Mouse (Mus musculus): ENCODE results near the gene Plekha8. TPM values are rescaled to one million over a fixed set of nuclear protein-coding genes. Genes with fewer than 3 reads are reported as not detected.

Gene Plekha8
- polyA plus RNA-seq, 1 experiment, result 1.2 TPM

GRCm38 (mm10) chr6:54593766-54594468 is 994 bp upstream of the Plekha8 start:
- Histone ChIP-seq H3K27me3 (ENCODE audit: control insufficient read depth, insufficient read depth, low read length) (peaks cover 10% of the 10 kb centered on the region), H3K36me3 (ENCODE audit: control insufficient read depth, insufficient read depth, low read length) (no peaks in the 10 kb centered on the region), H3K4me1 (ENCODE audit: control insufficient read depth, insufficient read depth, insufficient read length) (peaks cover 3% of the 10 kb centered on the region), H3K4me3 (ENCODE audit: extremely low read depth, insufficient read depth, insufficient read length) (no peak overlapping the region), H3K27ac (ENCODE audit: insufficient read depth, low read length) (no peak overlapping the region)
- no peak for DNase-seq (ENCODE audit: low read depth in 1 of 2, low spot score in 2 of 2)
- TF ChIP-seq CTCF (IDR thresholded peaks at IDR 0.05; ENCODE audit: extremely low read depth, insufficient read depth, insufficient read length, insufficient replicate concordance) (no peak), POLR2A (IDR thresholded peaks at IDR 0.05; ENCODE audit: low read depth, low read length) (no peak)
- 55% methylated on average over 8 of the region's 8 CpGs for WGBS

GRCm38 (mm10) chr6:54595330-54595878 is 493 bp downstream of the Plekha8 start:
- Histone ChIP-seq H3K36me3 (ENCODE audit: control insufficient read depth, insufficient read depth, low read length) (no peaks in the 10 kb centered on the region), H3K4me1 (ENCODE audit: control insufficient read depth, insufficient read depth, insufficient read length) (peaks cover 3% of the 10 kb centered on the region), H3K27me3 (ENCODE audit: control insufficient read depth, insufficient read depth, low read length) (peaks cover 10% of the 10 kb centered on the region), H3K27ac (ENCODE audit: insufficient read depth, low read length) (no peak overlapping the region), H3K4me3 (ENCODE audit: extremely low read depth, insufficient read depth, insufficient read length) (peak overlapping the region; percentile 62)
- TF ChIP-seq CTCF (IDR thresholded peaks at IDR 0.05; ENCODE audit: extremely low read depth, insufficient read depth, insufficient read length, insufficient replicate concordance) (no peak), POLR2A (IDR thresholded peaks at IDR 0.05; ENCODE audit: low read depth, low read length) (no peak)
- WGBS, result 2% methylated on average over 45 of the region's 48 CpGs
- DNase-seq (ENCODE audit: low read depth in 1 of 2, low spot score in 2 of 2), result no peak

- no peak within 1 kb of the TSS for H3K27ac ChIP-seq (ENCODE audit: insufficient read depth, low read length)
- no peaks in the 10 kb centered on the region for H3K36me3 ChIP-seq (ENCODE audit: control insufficient read depth, insufficient read depth, low read length)
These were observed 2.3 kb downstream of the Plekha8 start, which contains the start of gene Fkbp14 for GRCm38 (mm10) chr6:54597208-54597607. TSS of gene Fkbp14 (minus strand) at chr6:54597308.

GRCm38 (mm10) chr6:54597711-54598110 is 2.8 kb downstream of the Plekha8 start:
- WGBS, result 91% methylated on average over 3 of the region's 3 CpGs
- no peak for TF ChIP-seq CTCF (IDR thresholded peaks at IDR 0.05; ENCODE audit: extremely low read depth, insufficient read depth, insufficient read length, insufficient replicate concordance)
- TF ChIP-seq POLR2A (IDR thresholded peaks at IDR 0.05; ENCODE audit: low read depth, low read length), result no peak
- DNase-seq (ENCODE audit: low read depth in 1 of 2, low spot score in 2 of 2), result no peak

More at GRCm38 (mm10) chr6:54597208-54597607, 2.3 kb downstream of the Plekha8 start, which contains the start of gene Fkbp14:
- no peak within 1 kb of the TSS for H3K4me3 ChIP-seq (ENCODE audit: extremely low read depth, insufficient read depth, insufficient read length)
- peaks cover 8% of the 10 kb centered on the region for H3K27me3 ChIP-seq (ENCODE audit: control insufficient read depth, insufficient read depth, low read length)
- DNase-seq (ENCODE audit: low read depth in 1 of 2, low spot score in 2 of 2), result no peak
- TF ChIP-seq CTCF (IDR thresholded peaks at IDR 0.05; ENCODE audit: extremely low read depth, insufficient read depth, insufficient read length, insufficient replicate concordance) (no peak), POLR2A (IDR thresholded peaks at IDR 0.05; ENCODE audit: low read depth, low read length) (no peak)
- WGBS, result 86% methylated on average over 4 of the region's 4 CpGs
- H3K4me1 ChIP-seq (ENCODE audit: control insufficient read depth, insufficient read depth, insufficient read length), result peaks cover 3% of the 10 kb centered on the region

GRCm38 (mm10) chr6:54600681-54601347 is 5.9 kb downstream of the Plekha8 start:
- DNase-seq (ENCODE audit: low read depth in 1 of 2, low spot score in 2 of 2), result no peak
- no peaks in the 10 kb centered on the region for H3K36me3 ChIP-seq (ENCODE audit: control insufficient read depth, insufficient read depth, low read length)
- no peaks in the 10 kb centered on the region; the same call in 1 of the 2 replicates for H3K27me3 ChIP-seq (ENCODE audit: control insufficient read depth, insufficient read depth, low read length)
- no peak overlapping the region for H3K4me3 ChIP-seq (ENCODE audit: extremely low read depth, insufficient read depth, insufficient read length)
- 81% methylated on average over 5 of the region's 5 CpGs for WGBS
- TF ChIP-seq POLR2A (IDR thresholded peaks at IDR 0.05; ENCODE audit: low read depth, low read length) (no peak), CTCF (IDR thresholded peaks at IDR 0.05; ENCODE audit: extremely low read depth, insufficient read depth, insufficient read length, insufficient replicate concordance) (no peak)
- no peaks in the 10 kb centered on the region for H3K4me1 ChIP-seq (ENCODE audit: control insufficient read depth, insufficient read depth, insufficient read length)
- H3K27ac ChIP-seq (ENCODE audit: insufficient read depth, low read length), result no peak overlapping the region

More at GRCm38 (mm10) chr6:54597711-54598110, 2.8 kb downstream of the Plekha8 start:
- no peak overlapping the region for H3K27ac ChIP-seq (ENCODE audit: insufficient read depth, low read length)
- H3K27me3 ChIP-seq (ENCODE audit: control insufficient read depth, insufficient read depth, low read length), result peaks cover 8% of the 10 kb centered on the region
- no peak overlapping the region for H3K4me3 ChIP-seq (ENCODE audit: extremely low read depth, insufficient read depth, insufficient read length)
- no peaks in the 10 kb centered on the region for H3K36me3 ChIP-seq (ENCODE audit: control insufficient read depth, insufficient read depth, low read length)
- peaks cover 3% of the 10 kb centered on the region for H3K4me1 ChIP-seq (ENCODE audit: control insufficient read depth, insufficient read depth, insufficient read length)

GRCm38 (mm10) chr6:54602891-54603290 is 8.0 kb downstream of the Plekha8 start:
- WGBS, result 88% methylated on average over 2 of the region's 2 CpGs
- H3K4me3 ChIP-seq (ENCODE audit: extremely low read depth, insufficient read depth, insufficient read length), result no peak overlapping the region
- DNase-seq (ENCODE audit: low read depth in 1 of 2, low spot score in 2 of 2), result no peak
- TF ChIP-seq CTCF (IDR thresholded peaks at IDR 0.05; ENCODE audit: extremely low read depth, insufficient read depth, insufficient read length, insufficient replicate concordance), result no peak
- no peaks in the 10 kb centered on the region for H3K36me3 ChIP-seq (ENCODE audit: control insufficient read depth, insufficient read depth, low read length)
- H3K27me3 ChIP-seq (ENCODE audit: control insufficient read depth, insufficient read depth, low read length), result no peaks in the 10 kb centered on the region
- no peaks in the 10 kb centered on the region for H3K4me1 ChIP-seq (ENCODE audit: control insufficient read depth, insufficient read depth, insufficient read length)
- no peak overlapping the region for H3K27ac ChIP-seq (ENCODE audit: insufficient read depth, low read length)

Measured in spleen, adult 2 months (tissue).